Mouse (Mus musculus) splenic B cell, adult 2 months (primary cell): ENCODE measurements around the gene Gm14226.

Experiments used
- DNase-seq: peaks from one replicate; pipeline ENCODE4 v3.0.0-alpha.2; 2011; ENCODE audit warnings: low read depth, low spot score
- H3K27me3 ChIP-seq: 2 replicates; pipeline ENCODE4 v1.6.1; 2012; ENCODE audit warnings: mild to moderate bottlenecking, low read length, moderate library complexity, mixed read lengths; ENCODE audit not compliant: control insufficient read depth, poor library complexity, insufficient read depth, severe bottlenecking
- H3K36me3 ChIP-seq: 2 replicates; pipeline ENCODE4 v1.6.1; 2012; ENCODE audit warnings: mild to moderate bottlenecking, low read length, moderate library complexity, mixed read lengths; ENCODE audit not compliant: control insufficient read depth, poor library complexity, insufficient read depth, severe bottlenecking

Gene Gm14226

GRCm38 (mm10) chr2:155057361-155057760 is 39.3 kb downstream of the Gm14226 start:
- H3K27me3 ChIP-seq: no peaks in the 10 kb centered on the region
- no peaks in the 10 kb centered on the region for H3K36me3 ChIP-seq
- DNase-seq: no peak

GRCm38 (mm10) chr2:155071027-155071426 is 53.0 kb downstream of the Gm14226 start:
- no peaks in the 10 kb centered on the region; the same call in none of the 2 replicates for H3K36me3 ChIP-seq
- no peak for DNase-seq
- H3K27me3 ChIP-seq: no peaks in the 10 kb centered on the region

- H3K27me3 ChIP-seq: no peaks in the 10 kb centered on the region
- H3K36me3 ChIP-seq: no peaks in the 10 kb centered on the region; the same call in 1 of the 2 replicates
- DNase-seq: no peak
These were observed 54.5 kb downstream of the Gm14226 start for GRCm38 (mm10) chr2:155072353-155073145.

- no peak for DNase-seq
- no peaks in the 10 kb centered on the region for H3K27me3 ChIP-seq
- no peaks in the 10 kb centered on the region; the same call in 1 of the 2 replicates for H3K36me3 ChIP-seq
These were observed 55.3 kb downstream of the Gm14226 start for GRCm38 (mm10) chr2:155073347-155073746.

- Histone ChIP-seq H3K36me3 (no peaks in the 10 kb centered on the region), H3K27me3 (no peaks in the 10 kb centered on the region)
- DNase-seq: peak; percentile 89
These were observed 56.1 kb downstream of the Gm14226 start, which contains the start of gene Ahcy for GRCm38 (mm10) chr2:155073978-155074765. Gene Ahcy (minus strand): TSS chr2:155074497.

- Histone ChIP-seq H3K27me3 (no peaks in the 10 kb centered on the region), H3K36me3 (no peaks in the 10 kb centered on the region)
- peak; percentile 20 for DNase-seq
These were observed 56.8 kb downstream of the Gm14226 start for GRCm38 (mm10) chr2:155074766-155075330.

GRCm38 (mm10) chr2:155075649-155076048 is 57.6 kb downstream of the Gm14226 start:
- no peaks in the 10 kb centered on the region for H3K27me3 ChIP-seq
- no peak for DNase-seq
- H3K36me3 ChIP-seq: no peaks in the 10 kb centered on the region
